Mouse (Mus musculus) limb, embryonic 11.5 days (tissue): Measurements from ENCODE around the gene Golt1a. TPM values are rescaled to one million over a fixed set of nuclear protein-coding genes. Genes with fewer than 3 reads are reported as not detected.

Source experiments
- ATAC-seq: fragments of 200-750 bp; cut with Nextera tagmentation; 2 replicates; pipeline ENCODE4 v1.8.0; 2017; ENCODE audit warnings: low read depth; ENCODE audit not compliant: insufficient number of reproducible peaks, low FRiP score, low TSS enrichment
- DNase-seq: peaks from one replicate; pipeline ENCODE4 v3.0.0-alpha.2; 2015; ENCODE audit warnings: low spot score
- H3K27ac ChIP-seq: fragments of 300-500 bp; sonication (generic); replicated peaks from 2 replicates; pipeline ENCODE4 v1.5.1; 2014; ENCODE audit warnings: low read depth, mild to moderate bottlenecking, low read length
- H3K27me3 ChIP-seq: fragments of 300-500 bp; sonication (generic); 2 replicates; pipeline ENCODE4 v1.6.1; 2014; ENCODE audit warnings: mild to moderate bottlenecking, low read length, mixed read lengths; ENCODE audit not compliant: control insufficient read depth, insufficient read depth
- H3K36me3 ChIP-seq: fragments of 300-500 bp; sonication (generic); 2 replicates; pipeline ENCODE4 v1.6.1; 2014; ENCODE audit warnings: mild to moderate bottlenecking, low read length, moderate library complexity, mixed read lengths; ENCODE audit not compliant: control insufficient read depth, insufficient read depth
- H3K4me1 ChIP-seq: fragments of 300-500 bp; sonication (generic); 2 replicates; pipeline ENCODE4 v1.6.1; 2014; ENCODE audit warnings: low read length, mixed read lengths; ENCODE audit not compliant: control insufficient read depth, insufficient read depth
- H3K4me2 ChIP-seq: fragments of 300-500 bp; sonication (generic); 2 replicates; pipeline ENCODE4 v1.6.1; 2014; ENCODE audit warnings: low read depth, mild to moderate bottlenecking, moderate library complexity; ENCODE audit not compliant: severe bottlenecking
- H3K4me3 ChIP-seq: fragments of 300-500 bp; sonication (generic); 2 replicates; pipeline ENCODE4 v1.5.1; 2014; ENCODE audit warnings: low read depth, low read length
- H3K9ac ChIP-seq: fragments of 300-500 bp; sonication (generic); 2 replicates; pipeline ENCODE4 v1.6.1; 2014; ENCODE audit warnings: mild to moderate bottlenecking, low read length
- H3K9me3 ChIP-seq: fragments of 300-500 bp; sonication (generic); 2 replicates; pipeline ENCODE4 v1.6.1; 2016; ENCODE audit warnings: low read length; ENCODE audit not compliant: control insufficient read depth
- WGBS: fragments of 180-500 bp; shearing (Covaris S2); extraction: QIAGEN DNeasy Blood & Tissue Kit; methylation state at CpG from one replicate; pipeline ENCODE4 v1.1.7; 2014; 5-methylcytosine and 5-hydroxymethylcytosine counted together
- polyA plus RNA-seq: library from polyadenylated mRNA; unstranded; fragments of >200 nt; fragmentation: Nextera tagmentation; extraction: Ambion mirVana; gene quantifications from 2 replicates; pipeline ENCODE4 v1.2.1, GENCODE M21; 2014

The Golt1a gene
- polyA plus RNA-seq, 1 experiment from 2014 or later = not detected

- Histone ChIP-seq H3K9me3 (no peaks in the 10 kb centered on the region), H3K9ac (no peak overlapping the region), H3K4me1 (no peaks in the 10 kb centered on the region), H3K4me3 (no peak overlapping the region), H3K27me3 (no peaks in the 10 kb centered on the region), H3K36me3 (no peaks in the 10 kb centered on the region), H3K4me2 (no peak overlapping the region), H3K27ac (no peak overlapping the region)
- ATAC-seq (no peak), DNase-seq (no peak)
- WGBS = 61% methylated on average over 6 of the region's 6 CpGs
These were observed 39.3 kb upstream of the Golt1a start for GRCm38 (mm10) chr1:133270336-133270735.

- H3K27ac ChIP-seq = no peak overlapping the region
- DNase-seq = no peak
- no peak overlapping the region for H3K9ac ChIP-seq
- no peaks in the 10 kb centered on the region for H3K27me3 ChIP-seq
- H3K4me3 ChIP-seq = no peak overlapping the region
- no peak overlapping the region for H3K4me2 ChIP-seq
- H3K9me3 ChIP-seq = no peaks in the 10 kb centered on the region
- no peak for ATAC-seq
- H3K36me3 ChIP-seq = no peaks in the 10 kb centered on the region
- H3K4me1 ChIP-seq = no peaks in the 10 kb centered on the region
- 85% methylated on average over 19 of the region's 19 CpGs for WGBS
These were observed 35.4 kb upstream of the Golt1a start for GRCm38 (mm10) chr1:133274163-133274562.

GRCm38 (mm10) chr1:133276983-133277382 lies 32.6 kb upstream of the Golt1a start:
- H3K4me1 ChIP-seq = no peaks in the 10 kb centered on the region
- no peaks in the 10 kb centered on the region for H3K36me3 ChIP-seq
- no peak overlapping the region for H3K4me3 ChIP-seq
- no peaks in the 10 kb centered on the region for H3K27me3 ChIP-seq
- H3K4me2 ChIP-seq = no peak overlapping the region
- no peak overlapping the region for H3K27ac ChIP-seq
- H3K9ac ChIP-seq = no peak overlapping the region
- 85% methylated on average over 5 of the region's 5 CpGs for WGBS
- H3K9me3 ChIP-seq = no peaks in the 10 kb centered on the region
- ATAC-seq (no peak), DNase-seq (no peak)

GRCm38 (mm10) chr1:133278539-133278938 lies 31.1 kb upstream of the Golt1a start:
- Histone ChIP-seq H3K4me1 (no peaks in the 10 kb centered on the region), H3K27me3 (no peaks in the 10 kb centered on the region), H3K27ac (no peak overlapping the region), H3K4me2 (no peak overlapping the region), H3K9me3 (no peaks in the 10 kb centered on the region), H3K9ac (no peak overlapping the region), H3K4me3 (no peak overlapping the region), H3K36me3 (no peaks in the 10 kb centered on the region)
- ATAC-seq (no peak), DNase-seq (no peak)
- 69% methylated on average over 6 of the region's 6 CpGs for WGBS

- Histone ChIP-seq H3K36me3 (no peaks in the 10 kb centered on the region), H3K4me1 (no peaks in the 10 kb centered on the region), H3K9me3 (no peaks in the 10 kb centered on the region), H3K4me3 (no peak overlapping the region), H3K27ac (no peak overlapping the region), H3K27me3 (no peaks in the 10 kb centered on the region), H3K4me2 (no peak overlapping the region), H3K9ac (no peak overlapping the region)
- no peak for DNase-seq
- WGBS = 67% methylated on average over 15 of the region's 15 CpGs
- ATAC-seq = no peak
These were observed 30.5 kb upstream of the Golt1a start for GRCm38 (mm10) chr1:133278946-133279631.

GRCm38 (mm10) chr1:133279632-133280093 lies 29.9 kb upstream of the Golt1a start:
- Histone ChIP-seq H3K27me3 (no peaks in the 10 kb centered on the region), H3K9ac (no peak overlapping the region)

GRCm38 (mm10) chr1:133280537-133280936 lies 29.1 kb upstream of the Golt1a start:
- no peak for DNase-seq
- H3K4me2 ChIP-seq = no peak overlapping the region
- H3K27ac ChIP-seq = no peak overlapping the region
- H3K9ac ChIP-seq = no peak overlapping the region
- no peaks in the 10 kb centered on the region for H3K4me1 ChIP-seq
- H3K4me3 ChIP-seq = no peak overlapping the region
- H3K36me3 ChIP-seq = no peaks in the 10 kb centered on the region
- no peaks in the 10 kb centered on the region for H3K27me3 ChIP-seq
- 89% methylated on average over 2 of the region's 2 CpGs for WGBS
- H3K9me3 ChIP-seq = no peaks in the 10 kb centered on the region
- no peak for ATAC-seq

More at GRCm38 (mm10) chr1:133279632-133280093, 29.9 kb upstream of the Golt1a start:
- no peaks in the 10 kb centered on the region for H3K4me1 ChIP-seq
- no peaks in the 10 kb centered on the region for H3K9me3 ChIP-seq
- no peak overlapping the region for H3K27ac ChIP-seq
- H3K4me2 ChIP-seq = no peak overlapping the region
- H3K36me3 ChIP-seq = no peaks in the 10 kb centered on the region
- no peak overlapping the region for H3K4me3 ChIP-seq
- ATAC-seq (no peak), DNase-seq (no peak)
- WGBS = 88% methylated on average over 11 of the region's 11 CpGs

- Histone ChIP-seq H3K27me3 (no peaks in the 10 kb centered on the region), H3K4me3 (no peak overlapping the region), H3K4me2 (no peak overlapping the region), H3K4me1 (no peaks in the 10 kb centered on the region), H3K9me3 (no peaks in the 10 kb centered on the region), H3K9ac (no peak overlapping the region), H3K36me3 (no peaks in the 10 kb centered on the region), H3K27ac (no peak overlapping the region)
- DNase-seq (no peak), ATAC-seq (no peak)
- 82% methylated on average over 7 of the region's 7 CpGs for WGBS
These were observed 23.7 kb upstream of the Golt1a start for GRCm38 (mm10) chr1:133285907-133286306.

GRCm38 (mm10) chr1:133287051-133287450 lies 22.5 kb upstream of the Golt1a start:
- Histone ChIP-seq H3K4me2 (no peak overlapping the region), H3K9ac (no peak overlapping the region), H3K4me3 (no peak overlapping the region), H3K9me3 (no peaks in the 10 kb centered on the region), H3K27ac (no peak overlapping the region), H3K4me1 (no peaks in the 10 kb centered on the region), H3K27me3 (no peaks in the 10 kb centered on the region), H3K36me3 (no peaks in the 10 kb centered on the region)
- DNase-seq (no peak), ATAC-seq (no peak)
- WGBS = 85% methylated on average over 4 of the region's 4 CpGs
